Mouse (Mus musculus) G1E (cell line): ENCODE measurements at regions not wholly inside any gene's neighbourhood (a gene's known extent, or its start where the extent isn't known, plus 50 kb on each side); places are given as distances from the start of the nearest gene placed in this dataset.

ENCODE experiments used
- ATAC-seq: 2 replicates; pipeline ENCODE4 v1.8.0; 2016; ENCODE audit warnings: mild to moderate bottlenecking; ENCODE audit not compliant: insufficient number of reproducible peaks, poor library complexity, low FRiP score, severe bottlenecking; ENCODE audit errors: extremely low read depth
- DNase-seq: peaks from one replicate; pipeline ENCODE4 v3.0.0; 2012; ENCODE audit warnings: low spot score
- H3K27me3 ChIP-seq: 2 replicates; pipeline ENCODE4 v1.6.1; 2012; ENCODE audit warnings: mild to moderate bottlenecking, low read length, inconsistent platforms; ENCODE audit not compliant: insufficient read depth
- H3K36me3 ChIP-seq: replicated peaks from 2 replicates; pipeline ENCODE3; 2012; ENCODE audit warnings: mild to moderate bottlenecking, inconsistent platforms
- H3K4me1 ChIP-seq: 2 replicates; pipeline ENCODE4 v1.6.1; 2012; ENCODE audit warnings: low read depth, low read length, inconsistent platforms, mixed read lengths; ENCODE audit not compliant: insufficient read depth
- H3K4me3 ChIP-seq: 2 replicates; pipeline ENCODE4 v1.5.1; 2012; ENCODE audit warnings: low read depth, mild to moderate bottlenecking, inconsistent platforms, low read length, moderate library complexity, mixed read lengths
- H3K9me3 ChIP-seq: replicated peaks from 2 replicates; pipeline ENCODE4 v1.6.1; 2012; ENCODE audit warnings: inconsistent platforms
- CTCF ChIP-seq: IDR thresholded peaks from 2 replicates; pipeline ENCODE4 v1.5.1; 2012; ENCODE audit warnings: low read depth, low read length, inconsistent platforms, mixed read lengths
- GATA1 ChIP-seq: IDR thresholded peaks from 2 replicates; pipeline ENCODE4 v1.6.1; 2012; ENCODE audit warnings: borderline replicate concordance, low read length, inconsistent platforms, mixed read lengths
- GATA2 ChIP-seq: IDR thresholded peaks from 2 replicates; pipeline ENCODE4 v1.6.1; 2012; ENCODE audit warnings: low read depth, low read length, inconsistent platforms, borderline replicate concordance
- POLR2AphosphoS5 ChIP-seq: IDR thresholded peaks from 2 replicates; pipeline ENCODE4 v1.6.1; 2012; ENCODE audit warnings: low read depth, low read length, inconsistent platforms; ENCODE audit not compliant: insufficient replicate concordance
- TAL1 ChIP-seq: conservative IDR thresholded peaks from 2 replicates; pipeline ENCODE4 v1.6.1; 2012; ENCODE audit warnings: low read depth, low read length, inconsistent platforms, mixed read lengths

GRCm38 (mm10) chr10:96863230-96863629 is 246.4 kb downstream of the Btg1 start:
- DNase-seq (no peak), ATAC-seq (no peak)
- H3K4me1 ChIP-seq: no peaks in the 10 kb centered on the region
- H3K36me3 ChIP-seq: no peaks in the 10 kb centered on the region
- H3K9me3 ChIP-seq: peaks cover 6% of the 10 kb centered on the region
- H3K27me3 ChIP-seq: no peaks in the 10 kb centered on the region
- no peak overlapping the region for H3K4me3 ChIP-seq
- no peak for TF ChIP-seq POLR2AphosphoS5
- TF ChIP-seq CTCF: no peak
- TF ChIP-seq TAL1: no peak
- no peak for TF ChIP-seq GATA2
- no peak for TF ChIP-seq GATA1

GRCm38 (mm10) chr10:96866468-96866867 is 249.7 kb downstream of the Btg1 start:
- DNase-seq (no peak), ATAC-seq (no peak)
- Histone ChIP-seq H3K4me1 (no peaks in the 10 kb centered on the region), H3K36me3 (no peaks in the 10 kb centered on the region), H3K4me3 (no peak overlapping the region), H3K9me3 (peaks cover 5% of the 10 kb centered on the region), H3K27me3 (no peaks in the 10 kb centered on the region)
- TF ChIP-seq GATA1 (no peak), GATA2 (no peak), TAL1 (no peak), CTCF (no peak)

- TF ChIP-seq CTCF (no peak), GATA2 (no peak), POLR2AphosphoS5 (no peak), TAL1 (no peak), GATA1 (no peak)
- H3K36me3 ChIP-seq: no peaks in the 10 kb centered on the region
- no peak for DNase-seq
Observed at GRCm38 (mm10) chr10:96871559-96872160, 254.9 kb downstream of the Btg1 start.

GRCm38 (mm10) chr10:96874646-96875045 is 257.8 kb downstream of the Btg1 start:
- H3K27me3 ChIP-seq: no peaks in the 10 kb centered on the region
- ATAC-seq (no peak), DNase-seq (no peak)
- peaks cover 30% of the 10 kb centered on the region for H3K9me3 ChIP-seq
- no peak overlapping the region for H3K4me3 ChIP-seq
- TF ChIP-seq POLR2AphosphoS5 (no peak), GATA1 (no peak), CTCF (no peak), TAL1 (no peak), GATA2 (no peak)
- H3K4me1 ChIP-seq: no peaks in the 10 kb centered on the region
- H3K36me3 ChIP-seq: no peaks in the 10 kb centered on the region

More at GRCm38 (mm10) chr10:96871559-96872160, 254.9 kb downstream of the Btg1 start:
- H3K27me3 ChIP-seq: no peaks in the 10 kb centered on the region
- H3K4me1 ChIP-seq: no peaks in the 10 kb centered on the region
- H3K9me3 ChIP-seq: peaks cover 21% of the 10 kb centered on the region
- ATAC-seq: no peak
- no peak overlapping the region for H3K4me3 ChIP-seq

- no peaks in the 10 kb centered on the region for H3K27me3 ChIP-seq
- ATAC-seq: no peak
Observed at GRCm38 (mm10) chr10:96875676-96876075, 258.9 kb downstream of the Btg1 start.

GRCm38 (mm10) chr10:96879425-96879824 is 262.6 kb downstream of the Btg1 start:
- H3K4me1 ChIP-seq: no peaks in the 10 kb centered on the region
- no peaks in the 10 kb centered on the region for H3K36me3 ChIP-seq
- ATAC-seq (no peak), DNase-seq (no peak)
- no peak for TF ChIP-seq POLR2AphosphoS5
- TF ChIP-seq TAL1: no peak
- TF ChIP-seq CTCF: no peak
- TF ChIP-seq GATA2: no peak
- no peak for TF ChIP-seq GATA1
- H3K27me3 ChIP-seq: no peaks in the 10 kb centered on the region
- H3K9me3 ChIP-seq: peaks cover 25% of the 10 kb centered on the region
- no peak overlapping the region for H3K4me3 ChIP-seq

More at GRCm38 (mm10) chr10:96875676-96876075, 258.9 kb downstream of the Btg1 start:
- TF ChIP-seq TAL1: no peak
- TF ChIP-seq CTCF: no peak
- no peak for TF ChIP-seq GATA2
- no peak for TF ChIP-seq GATA1
- TF ChIP-seq POLR2AphosphoS5: no peak
- Histone ChIP-seq H3K36me3 (no peaks in the 10 kb centered on the region), H3K9me3 (peaks cover 31% of the 10 kb centered on the region), H3K4me3 (no peak overlapping the region), H3K4me1 (no peaks in the 10 kb centered on the region)
- DNase-seq: no peak

- DNase-seq (no peak), ATAC-seq (no peak)
- Histone ChIP-seq H3K4me1 (no peaks in the 10 kb centered on the region), H3K4me3 (no peak overlapping the region), H3K9me3 (peaks cover 20% of the 10 kb centered on the region), H3K27me3 (no peaks in the 10 kb centered on the region), H3K36me3 (no peaks in the 10 kb centered on the region)
- TF ChIP-seq POLR2AphosphoS5 (no peak), GATA1 (no peak), CTCF (no peak), TAL1 (no peak), GATA2 (no peak)
Observed at GRCm38 (mm10) chr10:96880771-96881170, 264.0 kb downstream of the Btg1 start.
